Mouse (Mus musculus) G1E-ER4 (cell line): ENCODE results near the gene Lrrc75a. TPM values are rescaled to one million over a fixed set of nuclear protein-coding genes. Genes with fewer than 3 reads are reported as not detected.

ENCODE experiments used
- GATA1 ChIP-seq: IDR thresholded peaks from one replicate; pipeline ENCODE4 v1.8.0; 2012; ENCODE audit warnings: low read length, inconsistent platforms
- polyA plus RNA-seq: library from polyadenylated mRNA; stranded (reverse); fragments of >175 nt; gene quantifications from 2 replicates; pipeline ENCODE4 v1.2.3, GENCODE M21; 2012

The Lrrc75a gene
- polyA plus RNA-seq, 1 experiment = not detected

GRCm38 (mm10) chr11:62591904-62592575 is 56.3 kb downstream of the Lrrc75a start:
- no peak for TF ChIP-seq GATA1

- no peak for TF ChIP-seq GATA1
Observed at GRCm38 (mm10) chr11:62591026-62591425, 57.3 kb downstream of the Lrrc75a start.

GRCm38 (mm10) chr11:62589391-62589790 is 58.9 kb downstream of the Lrrc75a start:
- no peak for TF ChIP-seq GATA1

DNA sequence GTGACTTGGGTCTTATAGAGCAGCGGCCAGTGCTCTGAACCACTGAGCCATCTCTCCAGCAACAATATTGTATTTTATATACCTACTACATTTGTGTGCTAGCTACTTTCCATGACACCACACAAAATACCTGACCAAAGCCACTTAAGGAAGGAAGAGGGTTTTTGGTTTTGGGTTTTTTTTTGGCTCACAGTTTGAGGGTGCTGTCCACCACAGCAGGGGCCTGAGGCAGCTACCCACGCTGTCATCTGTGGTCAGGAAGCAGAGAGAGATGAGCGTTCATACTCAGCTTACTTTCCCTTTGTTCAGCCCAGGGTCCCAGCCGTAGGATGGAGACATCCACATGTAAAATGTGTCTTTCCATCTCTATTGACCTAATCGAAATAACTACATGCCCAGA is 61.3 kb downstream of the Lrrc75a start:
- TF ChIP-seq GATA1 = no peak

DNA sequence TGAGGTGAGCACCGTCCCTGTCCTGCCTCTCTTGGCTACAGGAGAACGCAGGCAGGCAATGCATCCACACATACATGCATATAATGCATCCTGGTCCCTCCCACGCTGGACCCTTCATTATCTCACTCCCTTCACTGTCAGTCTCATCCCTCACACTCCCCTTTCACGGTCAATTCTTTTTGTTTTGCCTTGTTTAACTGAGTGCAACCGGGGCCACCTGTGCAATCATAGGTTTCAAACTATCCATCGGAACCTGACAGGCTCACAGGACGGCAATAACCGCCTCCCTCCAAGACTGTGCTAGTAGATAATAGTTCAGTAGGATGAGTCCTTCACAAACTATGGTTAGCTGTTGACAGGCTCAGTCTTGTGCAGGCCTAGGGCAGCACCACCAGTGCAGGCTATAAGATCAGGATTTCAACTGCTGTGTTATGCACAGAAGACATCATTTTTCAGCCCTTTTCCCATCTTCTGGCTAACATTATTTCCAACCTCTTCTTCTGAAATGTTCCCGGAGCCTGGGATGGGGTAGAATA is 63.6 kb downstream of the Lrrc75a start:
- TF ChIP-seq GATA1 = no peak

GRCm38 (mm10) chr11:62583031-62583430 is 65.3 kb downstream of the Lrrc75a start:
- TF ChIP-seq GATA1 = no peak

DNA sequence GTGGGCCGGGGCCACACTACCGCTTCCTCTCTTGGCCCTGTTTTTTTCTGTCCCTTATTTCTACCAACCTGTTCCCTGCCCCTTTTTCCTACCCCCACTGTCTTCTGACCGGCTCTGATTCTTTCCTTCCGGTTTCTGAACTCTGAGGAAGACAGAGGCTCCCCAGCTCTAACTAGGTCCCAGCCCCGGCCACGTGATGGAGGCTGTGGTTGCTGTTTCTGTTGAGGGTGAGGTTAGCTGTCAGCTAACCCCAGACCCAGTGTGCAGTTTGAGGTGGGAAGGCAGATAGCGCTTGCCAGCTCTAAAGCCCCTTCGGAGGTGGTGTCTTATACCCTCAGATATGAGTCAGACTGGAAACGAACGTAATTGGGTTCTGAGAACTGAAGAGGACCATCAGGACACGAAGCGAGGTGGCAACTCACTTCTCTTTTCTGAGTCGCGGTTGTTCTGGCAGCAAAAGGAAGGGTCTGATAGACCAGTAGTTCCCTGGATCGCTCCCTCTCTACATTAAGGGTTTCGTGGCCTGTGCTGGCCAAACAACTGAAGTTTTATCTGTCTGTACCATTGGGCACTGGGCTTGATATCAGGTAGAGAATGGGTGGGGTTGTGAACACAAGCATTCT is 71.7 kb downstream of the Lrrc75a start:
- TF ChIP-seq GATA1 = peak; percentile 7

DNA sequence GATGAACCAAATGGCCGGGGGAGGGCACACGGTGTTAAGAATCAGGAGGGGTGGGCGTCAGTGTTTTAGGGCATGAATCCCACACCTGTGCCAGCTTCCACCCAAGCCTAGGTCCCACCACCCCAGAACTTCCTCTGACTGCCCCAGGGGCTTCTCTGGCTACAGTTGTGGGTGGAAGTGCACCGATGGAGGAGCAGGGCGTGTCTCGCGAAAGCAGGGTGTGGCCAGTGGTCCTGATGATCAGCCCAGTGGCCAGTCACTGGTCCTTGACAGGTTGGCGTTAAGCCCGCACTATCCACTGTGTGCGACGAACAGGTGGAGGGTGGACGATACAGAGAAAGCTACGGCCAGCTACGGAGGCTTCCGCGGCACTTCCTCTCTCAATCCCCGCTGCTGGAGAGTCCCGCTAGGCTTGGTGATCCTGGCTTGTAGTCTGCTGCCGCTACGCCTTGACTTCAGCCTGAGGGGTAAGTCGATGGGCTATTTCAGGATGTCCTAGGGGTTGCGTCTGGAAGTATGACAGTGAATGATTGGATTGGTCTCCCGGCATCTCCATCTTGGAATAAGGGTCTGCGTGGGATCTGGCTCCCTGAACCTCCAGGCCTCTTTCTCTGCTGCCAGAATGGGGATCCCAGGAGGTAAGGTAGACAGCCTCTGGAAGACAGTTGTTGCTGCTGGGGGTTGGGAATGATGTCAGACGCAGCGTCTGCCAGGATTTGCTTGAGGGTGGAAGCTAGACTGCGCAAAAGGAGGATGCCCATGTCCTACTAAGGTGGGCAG is 72.5 kb downstream of the Lrrc75a start:
- TF ChIP-seq GATA1 = no peak

GRCm38 (mm10) chr11:62575297-62575658 is 73.0 kb downstream of the Lrrc75a start:
- no peak for TF ChIP-seq GATA1

DNA sequence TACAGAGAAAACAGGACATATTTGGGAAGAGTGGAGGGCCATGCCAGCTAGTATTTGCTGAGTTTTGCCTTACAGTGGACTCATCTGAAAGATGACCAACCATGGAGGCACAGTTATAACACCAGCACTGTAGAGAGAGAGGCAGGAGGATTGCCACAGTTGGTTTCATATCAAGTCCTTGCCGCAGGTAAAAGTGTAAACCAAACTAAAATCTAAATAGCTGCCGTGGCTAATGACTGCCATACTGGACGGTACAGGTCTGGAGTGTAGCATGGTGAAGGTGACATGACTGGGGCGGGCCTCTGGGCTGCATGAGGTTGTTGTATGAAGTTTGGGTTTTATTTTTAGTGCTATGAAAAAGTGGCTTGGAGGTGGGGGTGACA is 73.6 kb downstream of the Lrrc75a start:
- TF ChIP-seq GATA1 = no peak

DNA sequence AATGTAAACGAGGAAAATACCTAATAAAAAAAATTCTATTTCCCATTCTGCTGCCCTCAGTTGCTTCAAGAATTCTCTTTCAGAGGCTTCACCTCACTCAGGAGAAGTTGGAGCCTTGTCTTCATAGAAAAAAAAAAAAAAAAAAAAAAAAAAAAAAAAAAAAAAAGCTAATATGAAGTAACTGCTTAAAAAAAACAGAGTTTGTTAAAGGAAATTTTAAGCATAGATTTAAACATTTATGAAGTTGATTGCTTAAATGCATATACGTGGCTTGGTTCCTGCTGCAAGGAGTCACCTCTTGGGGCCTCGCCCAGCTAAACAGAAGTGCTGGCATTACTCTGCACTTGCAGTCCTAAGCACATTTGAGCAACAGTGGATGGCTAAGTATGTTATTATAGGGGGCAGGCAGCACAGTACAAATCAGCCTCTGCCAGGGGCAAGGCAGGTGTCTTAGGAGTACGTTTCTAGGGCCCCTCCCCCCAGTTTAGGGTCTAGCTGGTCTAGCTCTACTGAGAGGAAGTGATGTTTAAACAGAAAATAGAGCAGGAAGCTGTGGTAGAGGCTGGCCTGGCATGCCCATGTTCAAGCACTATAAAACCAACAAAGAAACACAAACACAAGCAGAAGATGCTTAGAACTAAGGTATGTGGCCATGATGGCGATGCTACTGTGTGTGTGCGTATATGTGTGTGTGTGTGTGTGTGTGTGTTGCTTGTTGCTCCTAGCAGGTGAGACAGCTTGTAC is 74.2 kb downstream of the Lrrc75a start, which contains the start of gene Trpv2:
TSS of gene Trpv2 (plus strand) at position 528 of the 744 bp plus-strand sequence.
- no peak for TF ChIP-seq GATA1

GRCm38 (mm10) chr11:62568300-62568699 is 80.0 kb downstream of the Lrrc75a start:
- TF ChIP-seq GATA1 = no peak

GRCm38 (mm10) chr11:62566211-62566610 is 82.1 kb downstream of the Lrrc75a start:
- TF ChIP-seq GATA1 = no peak

DNA sequence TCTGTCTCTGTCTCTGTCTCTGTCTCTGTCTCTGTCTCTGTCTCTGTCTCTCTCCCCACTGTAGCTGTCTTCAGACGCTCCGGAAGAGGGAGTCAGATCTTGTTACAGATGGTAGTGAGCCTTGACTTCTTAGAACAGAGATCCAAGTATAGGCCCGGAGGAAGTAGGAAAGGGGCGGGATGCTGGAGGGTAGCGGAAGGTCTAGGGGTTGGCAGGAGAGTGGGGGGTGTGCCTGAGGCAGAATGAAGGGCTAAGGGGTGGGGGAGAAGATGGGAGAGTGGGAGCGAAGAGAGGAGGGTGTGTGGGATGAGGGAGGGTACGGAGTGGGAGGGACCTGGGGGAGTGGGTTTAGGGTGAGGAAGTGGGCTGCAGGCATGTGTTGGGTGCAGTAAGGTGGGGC is 82.6 kb downstream of the Lrrc75a start:
- TF ChIP-seq GATA1 = no peak

GRCm38 (mm10) chr11:62563590-62563989 is 84.7 kb downstream of the Lrrc75a start:
- no peak for TF ChIP-seq GATA1
